Mouse (Mus musculus) ovary, postnatal 36 days (tissue): ENCODE results near the gene Celf5.

Experiments
- DNase-seq: peaks from one replicate; pipeline ENCODE4 v3.0.0; 2022; ENCODE audit warnings: low spot score, mixed read lengths

The Celf5 gene

GRCm38 (mm10) chr10:81426897-81427296 lies 55.6 kb downstream of the Celf5 start:
- DNase-seq = peak; percentile 75

GRCm38 (mm10) chr10:81426081-81426671 lies 56.3 kb downstream of the Celf5 start:
- peak; percentile 26 for DNase-seq

- peak; percentile 47 for DNase-seq
Measured at GRCm38 (mm10) chr10:81425236-81425850, 57.2 kb downstream of the Celf5 start.

GRCm38 (mm10) chr10:81424246-81425051 lies 58.1 kb downstream of the Celf5 start:
- peak; percentile 38 for DNase-seq

- DNase-seq = peak; percentile 2
Measured at GRCm38 (mm10) chr10:81423476-81424245, 58.8 kb downstream of the Celf5 start.

GRCm38 (mm10) chr10:81422661-81423217 lies 59.8 kb downstream of the Celf5 start:
- peak; percentile 2 for DNase-seq

GRCm38 (mm10) chr10:81422191-81422590 lies 60.3 kb downstream of the Celf5 start:
- peak; percentile 7 for DNase-seq

GRCm38 (mm10) chr10:81421797-81422100 lies 60.8 kb downstream of the Celf5 start:
- no peak for DNase-seq

GRCm38 (mm10) chr10:81421041-81421796 lies 61.3 kb downstream of the Celf5 start:
- DNase-seq = peak; percentile 3

- peak; percentile 63 for DNase-seq
Measured at GRCm38 (mm10) chr10:81420191-81420767, 62.2 kb downstream of the Celf5 start.

GRCm38 (mm10) chr10:81419111-81419928 lies 63.2 kb downstream of the Celf5 start:
- DNase-seq = peak; percentile 5

GRCm38 (mm10) chr10:81418216-81419070 lies 64.1 kb downstream of the Celf5 start:
- peak; percentile 9 for DNase-seq

GRCm38 (mm10) chr10:81417227-81418215 lies 65.0 kb downstream of the Celf5 start:
- DNase-seq = no peak

- peak; percentile 84 for DNase-seq
Measured at GRCm38 (mm10) chr10:81416581-81417226, 65.8 kb downstream of the Celf5 start.

- no peak for DNase-seq
Measured at GRCm38 (mm10) chr10:81415549-81416310, 66.8 kb downstream of the Celf5 start.

- DNase-seq = no peak
Measured at GRCm38 (mm10) chr10:81415146-81415545, 67.4 kb downstream of the Celf5 start.

- no peak for DNase-seq
Measured at GRCm38 (mm10) chr10:81414682-81415081, 67.8 kb downstream of the Celf5 start.
